Mouse (Mus musculus): Measurements from ENCODE around the gene Psmd11. TPM values are rescaled to one million over a fixed set of nuclear protein-coding genes. Genes with fewer than 3 reads are reported as not detected.
"Not testable (repeated sequence)": the region's sequence is repeated elsewhere in the genome, so short reads cannot be mapped to it uniquely, and the experiment has no call there.

Gene Psmd11
- polyA plus RNA-seq, 1 experiment from 2014 or later, result 309 TPM

- Histone ChIP-seq H3K4me1 (no peaks in the 10 kb centered on the region), H3K36me3 (peaks cover 75% of the 10 kb centered on the region), H3K27me3 (ENCODE audit: insufficient read depth, poor library complexity, severe bottlenecking) (no peaks in the 10 kb centered on the region), H3K27ac (no peak overlapping the region), H3K4me3 (no peak overlapping the region), H3K9me3 (no peaks in the 10 kb centered on the region)
- no peak for DNase-seq (ENCODE audit: low spot score)
- WGBS, result 97% methylated on average over 2 of the region's 2 CpGs
Measured at GRCm38 (mm10) chr11:80449859-80450258, 21.4 kb downstream of the Psmd11 start.

GRCm38 (mm10) chr11:80452242-80452641 is 23.8 kb downstream of the Psmd11 start:
- H3K9me3 ChIP-seq, result no peaks in the 10 kb centered on the region
- no peak overlapping the region for H3K4me3 ChIP-seq
- no peaks in the 10 kb centered on the region for H3K4me1 ChIP-seq
- WGBS, result 87% methylated on average over 3 of the region's 3 CpGs
- DNase-seq (ENCODE audit: low spot score), result no peak
- no peaks in the 10 kb centered on the region for H3K27me3 ChIP-seq (ENCODE audit: insufficient read depth, poor library complexity, severe bottlenecking)
- H3K36me3 ChIP-seq, result peaks cover 75% of the 10 kb centered on the region
- H3K27ac ChIP-seq, result no peak overlapping the region

GRCm38 (mm10) chr11:80453198-80453597 is 24.8 kb downstream of the Psmd11 start:
- 94% methylated on average over 1 of the region's 1 CpGs for WGBS
- H3K36me3 ChIP-seq, result peaks cover 74% of the 10 kb centered on the region

GRCm38 (mm10) chr11:80463605-80464130 is 35.3 kb downstream of the Psmd11 start:
- not testable (repeated sequence) for DNase-seq (ENCODE audit: low spot score); H3K9me3 ChIP-seq; H3K4me1 ChIP-seq; H3K27me3 ChIP-seq (ENCODE audit: insufficient read depth, poor library complexity, severe bottlenecking); H3K4me3 ChIP-seq; H3K27ac ChIP-seq
- 87% methylated on average over 4 of the region's 4 CpGs for WGBS
- peaks cover 88% of the 10 kb centered on the region for H3K36me3 ChIP-seq

More at GRCm38 (mm10) chr11:80453198-80453597, 24.8 kb downstream of the Psmd11 start:
- Histone ChIP-seq H3K4me3 (no peak overlapping the region), H3K9me3 (no peaks in the 10 kb centered on the region), H3K27me3 (ENCODE audit: insufficient read depth, poor library complexity, severe bottlenecking) (no peaks in the 10 kb centered on the region), H3K27ac (no peak overlapping the region), H3K4me1 (no peaks in the 10 kb centered on the region)
- no peak for DNase-seq (ENCODE audit: low spot score)

- no peak overlapping the region for H3K27ac ChIP-seq
- no peaks in the 10 kb centered on the region for H3K9me3 ChIP-seq
- peaks cover 6% of the 10 kb centered on the region for H3K4me1 ChIP-seq
- WGBS, result 82% methylated on average over 16 of the region's 16 CpGs
- H3K36me3 ChIP-seq, result peaks cover 71% of the 10 kb centered on the region
- no peak overlapping the region for H3K4me3 ChIP-seq
- no peak for DNase-seq (ENCODE audit: low spot score)
- no peaks in the 10 kb centered on the region for H3K27me3 ChIP-seq (ENCODE audit: insufficient read depth, poor library complexity, severe bottlenecking)
Measured at GRCm38 (mm10) chr11:80471836-80472605, 43.6 kb downstream of the Psmd11 start.

GRCm38 (mm10) chr11:80474175-80474691 is 45.8 kb downstream of the Psmd11 start:
- no peaks in the 10 kb centered on the region for H3K9me3 ChIP-seq
- DNase-seq (ENCODE audit: low spot score), result no peak
- no peak overlapping the region for H3K27ac ChIP-seq
- H3K36me3 ChIP-seq, result peaks cover 49% of the 10 kb centered on the region
- H3K4me3 ChIP-seq, result no peak overlapping the region
- WGBS, result 65% methylated on average over 2 of the region's 2 CpGs
- peaks cover 17% of the 10 kb centered on the region for H3K27me3 ChIP-seq (ENCODE audit: insufficient read depth, poor library complexity, severe bottlenecking)
- H3K4me1 ChIP-seq, result peaks cover 23% of the 10 kb centered on the region

GRCm38 (mm10) chr11:80474846-80475245 is 46.4 kb downstream of the Psmd11 start:
- DNase-seq (ENCODE audit: low spot score), result no peak
- Histone ChIP-seq H3K4me1 (peaks cover 27% of the 10 kb centered on the region), H3K36me3 (peaks cover 43% of the 10 kb centered on the region), H3K27ac (no peak overlapping the region), H3K4me3 (no peak overlapping the region), H3K27me3 (ENCODE audit: insufficient read depth, poor library complexity, severe bottlenecking) (peaks cover 21% of the 10 kb centered on the region), H3K9me3 (no peaks in the 10 kb centered on the region)
- 90% methylated on average over 11 of the region's 11 CpGs for WGBS

- peaks cover 21% of the 10 kb centered on the region for H3K27me3 ChIP-seq (ENCODE audit: insufficient read depth, poor library complexity, severe bottlenecking)
- no peak for DNase-seq (ENCODE audit: low spot score)
- H3K36me3 ChIP-seq, result peaks cover 36% of the 10 kb centered on the region
- no peaks in the 10 kb centered on the region for H3K9me3 ChIP-seq
- H3K4me1 ChIP-seq, result peaks cover 27% of the 10 kb centered on the region
- 76% methylated on average over 9 of the region's 9 CpGs for WGBS
- H3K27ac ChIP-seq, result no peak overlapping the region
- no peak overlapping the region for H3K4me3 ChIP-seq
Measured at GRCm38 (mm10) chr11:80475544-80475943, 47.1 kb downstream of the Psmd11 start.

GRCm38 (mm10) chr11:80476222-80477189 is 48.1 kb downstream of the Psmd11 start, which contains the start of gene Cdk5r1:
Gene Cdk5r1, plus strand, starts transcription at chr11:80477023.
- Histone ChIP-seq H3K4me3 (peak within 1 kb of the TSS; percentile 76), H3K36me3 (peaks cover 30% of the 10 kb centered on the region), H3K27ac (peak within 1 kb of the TSS; percentile 87), H3K9me3 (no peaks in the 10 kb centered on the region), H3K27me3 (ENCODE audit: insufficient read depth, poor library complexity, severe bottlenecking) (peaks cover 21% of the 10 kb centered on the region), H3K4me1 (peaks cover 27% of the 10 kb centered on the region)
- DNase-seq (ENCODE audit: low spot score), result peak; percentile 93
- 1% methylated on average over 109 of the region's 116 CpGs for WGBS

- H3K27me3 ChIP-seq (ENCODE audit: insufficient read depth, poor library complexity, severe bottlenecking), result peaks cover 22% of the 10 kb centered on the region
- DNase-seq (ENCODE audit: low spot score), result no peak
Measured at GRCm38 (mm10) chr11:80477341-80478199, 49.2 kb downstream of the Psmd11 start.

GRCm38 (mm10) chr11:80478694-80479412 is 50.4 kb downstream of the Psmd11 start:
- no peak for DNase-seq (ENCODE audit: low spot score)
- 81% methylated on average over 14 of the region's 14 CpGs for WGBS
- Histone ChIP-seq H3K4me1 (peaks cover 29% of the 10 kb centered on the region), H3K27me3 (ENCODE audit: insufficient read depth, poor library complexity, severe bottlenecking) (peaks cover 35% of the 10 kb centered on the region), H3K9me3 (no peaks in the 10 kb centered on the region), H3K4me3 (no peak overlapping the region), H3K36me3 (peaks cover 10% of the 10 kb centered on the region), H3K27ac (no peak overlapping the region)

More at GRCm38 (mm10) chr11:80477341-80478199, 49.2 kb downstream of the Psmd11 start:
- peak overlapping the region; percentile 76 for H3K4me3 ChIP-seq
- peaks cover 27% of the 10 kb centered on the region for H3K4me1 ChIP-seq
- H3K27ac ChIP-seq, result peak overlapping the region; percentile 87
- peaks cover 22% of the 10 kb centered on the region for H3K36me3 ChIP-seq
- no peaks in the 10 kb centered on the region for H3K9me3 ChIP-seq
- WGBS, result 15% methylated on average over 55 of the region's 55 CpGs
